Mouse (Mus musculus) forebrain, embryonic 16.5 days (tissue): ENCODE data around the gene E030018B13Rik. TPM values are rescaled to one million over a fixed set of nuclear protein-coding genes. Genes with fewer than 3 reads are reported as not detected.

ENCODE experiments used
- ATAC-seq: fragments of 200-750 bp; cut with Nextera tagmentation; 2 replicates; pipeline ENCODE4 v1.8.0; 2017; ENCODE audit warnings: mild to moderate bottlenecking, moderate library complexity
- H3K27ac ChIP-seq: fragments of 300-500 bp; sonication (generic); 2 replicates; pipeline ENCODE4 v1.5.1; 2014; ENCODE audit warnings: low read length, control low read depth
- H3K27me3 ChIP-seq: fragments of 300-500 bp; sonication (generic); replicated peaks from 2 replicates; pipeline ENCODE4 v1.6.1; 2014; ENCODE audit warnings: low read length; ENCODE audit not compliant: control insufficient read depth, insufficient read depth
- H3K36me3 ChIP-seq: fragments of 300-500 bp; sonication (generic); 2 replicates; pipeline ENCODE4 v1.6.1; 2014; ENCODE audit not compliant: control insufficient read depth, insufficient read depth
- H3K4me1 ChIP-seq: fragments of 300-500 bp; sonication (generic); replicated peaks from 2 replicates; pipeline ENCODE4 v1.6.1; 2014; ENCODE audit warnings: low read length; ENCODE audit not compliant: control insufficient read depth, insufficient read depth
- H3K4me2 ChIP-seq: fragments of 300-500 bp; sonication (generic); 2 replicates; pipeline ENCODE4 v1.6.1; 2014; ENCODE audit warnings: mild to moderate bottlenecking, low read length, control low read depth
- H3K4me3 ChIP-seq: fragments of 300-500 bp; sonication (generic); replicated peaks from 2 replicates; pipeline ENCODE4 v1.5.1; 2014; ENCODE audit warnings: mild to moderate bottlenecking, low read length, control low read depth
- H3K9ac ChIP-seq: fragments of 300-500 bp; sonication (generic); replicated peaks from 2 replicates; pipeline ENCODE4 v1.6.1; 2014; ENCODE audit warnings: low read depth, low read length, control low read depth
- H3K9me3 ChIP-seq: fragments of 300-500 bp; sonication (generic); 2 replicates; pipeline ENCODE4 v1.6.1; 2016; ENCODE audit warnings: low read length; ENCODE audit not compliant: control insufficient read depth
- WGBS: fragments of 180-500 bp; shearing (Covaris S2); extraction: QIAGEN DNeasy Blood & Tissue Kit; methylation state at CpG from one replicate; pipeline ENCODE4 v1.1.7; 2014; 5-methylcytosine and 5-hydroxymethylcytosine counted together
- polyA plus RNA-seq: library from polyadenylated mRNA; unstranded; fragments of >200 nt; fragmentation: Nextera tagmentation; extraction: Ambion mirVana; gene quantifications from 2 replicates; pipeline ENCODE4 v1.2.1, GENCODE M21; 2015

E030018B13Rik gene
- polyA plus RNA-seq, 1 experiment from 2014 or later = 0.35 TPM

GRCm38 (mm10) chr7:63902604-63903210, 13.9 kb upstream of the E030018B13Rik start:
- Histone ChIP-seq H3K9me3 (no peaks in the 10 kb centered on the region), H3K9ac (no peak overlapping the region), H3K4me1 (peaks cover 32% of the 10 kb centered on the region), H3K4me2 (no peak overlapping the region), H3K36me3 (no peaks in the 10 kb centered on the region), H3K4me3 (no peak overlapping the region), H3K27ac (no peak overlapping the region), H3K27me3 (no peaks in the 10 kb centered on the region)
- ATAC-seq = no peak
- 56% methylated on average over 3 of the region's 3 CpGs for WGBS

GRCm38 (mm10) chr7:63903635-63904380, 12.8 kb upstream of the E030018B13Rik start:
- no peak for ATAC-seq
- no peak overlapping the region for H3K27ac ChIP-seq

GRCm38 (mm10) chr7:63905190-63905589, 11.5 kb upstream of the E030018B13Rik start:
- Histone ChIP-seq H3K4me1 (peaks cover 40% of the 10 kb centered on the region), H3K9ac (no peak overlapping the region), H3K36me3 (no peaks in the 10 kb centered on the region), H3K4me2 (no peak overlapping the region), H3K4me3 (no peak overlapping the region), H3K9me3 (no peaks in the 10 kb centered on the region), H3K27me3 (no peaks in the 10 kb centered on the region), H3K27ac (no peak overlapping the region)
- 92% methylated on average over 2 of the region's 2 CpGs for WGBS
- no peak for ATAC-seq

More at GRCm38 (mm10) chr7:63903635-63904380, 12.8 kb upstream of the E030018B13Rik start:
- peaks cover 36% of the 10 kb centered on the region for H3K4me1 ChIP-seq
- H3K4me3 ChIP-seq = no peak overlapping the region
- H3K9me3 ChIP-seq = no peaks in the 10 kb centered on the region
- no peaks in the 10 kb centered on the region for H3K27me3 ChIP-seq
- no peaks in the 10 kb centered on the region for H3K36me3 ChIP-seq
- 68% methylated on average over 9 of the region's 9 CpGs for WGBS
- H3K9ac ChIP-seq = no peak overlapping the region
- no peak overlapping the region for H3K4me2 ChIP-seq

- no peaks in the 10 kb centered on the region for H3K36me3 ChIP-seq
- no peak overlapping the region for H3K9ac ChIP-seq
- no peaks in the 10 kb centered on the region for H3K9me3 ChIP-seq
- no peak for ATAC-seq
- H3K27me3 ChIP-seq = no peaks in the 10 kb centered on the region
- peaks cover 43% of the 10 kb centered on the region for H3K4me1 ChIP-seq
- 87% methylated on average over 5 of the region's 5 CpGs for WGBS
- H3K4me2 ChIP-seq = no peak overlapping the region
- H3K4me3 ChIP-seq = no peak overlapping the region
- H3K27ac ChIP-seq = no peak overlapping the region
Observed at GRCm38 (mm10) chr7:63905642-63906041, 11.0 kb upstream of the E030018B13Rik start.

- Histone ChIP-seq H3K9me3 (no peaks in the 10 kb centered on the region), H3K9ac (no peak overlapping the region), H3K4me1 (peaks cover 49% of the 10 kb centered on the region), H3K27me3 (no peaks in the 10 kb centered on the region), H3K36me3 (no peaks in the 10 kb centered on the region), H3K4me2 (no peak overlapping the region), H3K27ac (no peak overlapping the region; the same call in 1 of the 2 replicates), H3K4me3 (no peak overlapping the region)
- WGBS = 77% methylated on average over 5 of the region's 5 CpGs
- no peak for ATAC-seq
Observed at GRCm38 (mm10) chr7:63907778-63908495, 8.7 kb upstream of the E030018B13Rik start.

GRCm38 (mm10) chr7:63908496-63909285, 8.0 kb upstream of the E030018B13Rik start:
- Histone ChIP-seq H3K27ac (no peak overlapping the region; the same call in 1 of the 2 replicates), H3K4me2 (no peak overlapping the region), H3K4me1 (peaks cover 42% of the 10 kb centered on the region), H3K9me3 (no peaks in the 10 kb centered on the region), H3K36me3 (no peaks in the 10 kb centered on the region), H3K4me3 (no peak overlapping the region), H3K9ac (no peak overlapping the region), H3K27me3 (no peaks in the 10 kb centered on the region)
- WGBS = 39% methylated on average over 10 of the region's 11 CpGs
- no peak for ATAC-seq

GRCm38 (mm10) chr7:63910225-63910624, 6.4 kb upstream of the E030018B13Rik start:
- Histone ChIP-seq H3K27me3 (no peaks in the 10 kb centered on the region), H3K4me3 (no peak overlapping the region), H3K4me2 (no peak overlapping the region), H3K4me1 (peaks cover 35% of the 10 kb centered on the region), H3K27ac (no peak overlapping the region), H3K9ac (no peak overlapping the region), H3K9me3 (no peaks in the 10 kb centered on the region), H3K36me3 (no peaks in the 10 kb centered on the region)
- WGBS = 72% methylated on average over 5 of the region's 5 CpGs
- ATAC-seq = no peak

- 31% methylated on average over 4 of the region's 4 CpGs for WGBS
- Histone ChIP-seq H3K9me3 (no peaks in the 10 kb centered on the region), H3K4me2 (no peak overlapping the region), H3K27me3 (no peaks in the 10 kb centered on the region), H3K4me3 (no peak overlapping the region), H3K9ac (no peak overlapping the region), H3K36me3 (no peaks in the 10 kb centered on the region), H3K4me1 (peaks cover 35% of the 10 kb centered on the region), H3K27ac (no peak overlapping the region)
- no peak for ATAC-seq
Observed at GRCm38 (mm10) chr7:63910912-63911311, 5.7 kb upstream of the E030018B13Rik start.
